Mouse (Mus musculus) CH12.LX (cell line): Measurements from ENCODE around the gene Lpin2. TPM values are rescaled to one million over a fixed set of nuclear protein-coding genes. Genes with fewer than 3 reads are reported as not detected.

Experiments used
- DNase-seq: peaks from one replicate; pipeline ENCODE4 v3.0.0-alpha.2; 2013; ENCODE audit errors: extremely low read depth
- H3K27ac ChIP-seq: 2 replicates; pipeline ENCODE4 v1.5.1; 2012; ENCODE audit warnings: low read depth, mild to moderate bottlenecking, control low read depth, moderate library complexity; ENCODE audit not compliant: insufficient read depth
- H3K27me3 ChIP-seq: replicated peaks from 2 replicates; pipeline ENCODE3; 2012; ENCODE audit warnings: inconsistent platforms
- H3K36me3 ChIP-seq, 2 experiments: replicated peaks in 1 of 2; 2 replicates each; pipeline versions ENCODE3 to v1.6.1; 2012; ENCODE audit warnings: inconsistent platforms in 1 of 2, low read length in 1 of 2, mild to moderate bottlenecking in 1 of 2, mixed read lengths in 1 of 2, moderate library complexity in 1 of 2; ENCODE audit not compliant: control insufficient read depth in 1 of 2, insufficient read depth in 1 of 2
- H3K4me1 ChIP-seq, 2 experiments: 2 replicates each; pipeline ENCODE4 v1.6.1; 2012; ENCODE audit warnings: inconsistent platforms in 1 of 2, moderate library complexity in 1 of 2; ENCODE audit not compliant: insufficient read depth in 2 of 2, control insufficient read depth in 1 of 2
- H3K4me2 ChIP-seq: 2 replicates; pipeline ENCODE4 v1.6.1; 2012; ENCODE audit warnings: low read depth, mild to moderate bottlenecking, control low read depth; ENCODE audit not compliant: poor library complexity, insufficient read depth, severe bottlenecking
- H3K4me3 ChIP-seq, 3 experiments: fragments of 150-350 bp in 1 of 3; sonication (generic) in 1 of 3; replicated peaks in 1 of 3; 2 replicates each; pipeline versions ENCODE3 to v1.5.1; 2011 to 2012; ENCODE audit warnings: low read depth in 2 of 3, low read length in 2 of 3, mild to moderate bottlenecking in 2 of 3, moderate library complexity in 2 of 3, control low read depth in 1 of 3, improper control_type of control experiment in 1 of 3, inconsistent platforms in 1 of 3, mixed read lengths in 1 of 3; ENCODE audit not compliant: poor library complexity in 1 of 3
- H3K79me2 ChIP-seq: replicated peaks from 2 replicates; pipeline ENCODE4 v1.6.1; 2012; ENCODE audit warnings: mild to moderate bottlenecking, moderate library complexity; ENCODE audit not compliant: control insufficient read depth, poor library complexity, insufficient read depth, severe bottlenecking; ENCODE audit errors: extremely low read depth
- H3K9ac ChIP-seq: 2 replicates; pipeline ENCODE4 v1.6.1; 2012; ENCODE audit warnings: low read depth, mild to moderate bottlenecking, control low read depth, moderate library complexity; ENCODE audit not compliant: insufficient read depth
- H3K9me3 ChIP-seq: replicated peaks from 2 replicates; pipeline ENCODE3; 2012; ENCODE audit warnings: low read length, inconsistent platforms, mixed read lengths
- BHLHE40 ChIP-seq: IDR thresholded peaks from 2 replicates; pipeline ENCODE4 v1.6.1; 2011; ENCODE audit warnings: mild to moderate bottlenecking, low read depth, low read length, improper control_type of control experiment
- E2F4 ChIP-seq: IDR thresholded peaks from 2 replicates; pipeline ENCODE4 v1.6.1; 2011; ENCODE audit warnings: low read depth, low read length, improper control_type of control experiment; ENCODE audit not compliant: insufficient replicate concordance
- ETS1 ChIP-seq: conservative IDR thresholded peaks from 2 replicates; pipeline ENCODE4 v1.6.1; 2012; ENCODE audit warnings: low read depth, mild to moderate bottlenecking, inconsistent platforms, low read length, improper control_type of control experiment, moderate library complexity
- HCFC1 ChIP-seq: IDR thresholded peaks from 2 replicates; pipeline ENCODE4 v1.6.1; 2012; ENCODE audit warnings: low read depth, mild to moderate bottlenecking, inconsistent platforms, low read length, improper control_type of control experiment
- JUN ChIP-seq: IDR thresholded peaks from 2 replicates; pipeline ENCODE4 v1.6.1; 2011; ENCODE audit warnings: low read depth, mild to moderate bottlenecking, low read length, improper control_type of control experiment, moderate library complexity; ENCODE audit not compliant: insufficient read depth
- JUND ChIP-seq: conservative IDR thresholded peaks from 2 replicates; pipeline ENCODE4 v1.6.1; 2011; ENCODE audit warnings: low read depth, low read length, improper control_type of control experiment
- MAFK ChIP-seq: IDR thresholded peaks from 2 replicates; pipeline ENCODE4 v1.6.1; 2011; ENCODE audit warnings: low read length, improper control_type of control experiment; ENCODE audit not compliant: insufficient replicate concordance
- MAX ChIP-seq: IDR thresholded peaks from 2 replicates; pipeline ENCODE4 v1.6.1; 2011; ENCODE audit warnings: low read length, improper control_type of control experiment
- MAZ ChIP-seq: IDR thresholded peaks from 2 replicates; pipeline ENCODE4 v1.6.1; 2012; ENCODE audit warnings: low read depth, mild to moderate bottlenecking, inconsistent platforms, low read length, improper control_type of control experiment, moderate library complexity
- MEF2A ChIP-seq: IDR thresholded peaks from 2 replicates; pipeline ENCODE4 v1.6.1; 2014; ENCODE audit warnings: low read depth, mild to moderate bottlenecking, inconsistent platforms, low read length, improper control_type of control experiment, borderline replicate concordance
- MYC ChIP-seq: IDR thresholded peaks from 2 replicates; pipeline ENCODE4 v1.6.1; 2011; ENCODE audit warnings: low read depth, mild to moderate bottlenecking, improper control_type of control experiment, low read length
- NRF1 ChIP-seq: IDR thresholded peaks from 2 replicates; pipeline ENCODE4 v1.6.1; 2014; ENCODE audit warnings: low read depth, mild to moderate bottlenecking, inconsistent platforms, low read length, improper control_type of control experiment, moderate library complexity
- PAX5 ChIP-seq: IDR thresholded peaks from 2 replicates; pipeline ENCODE4 v1.6.1; 2012; ENCODE audit warnings: low read length, inconsistent platforms, mixed read lengths
- POLR2A ChIP-seq: IDR thresholded peaks from 2 replicates; pipeline ENCODE4 v1.6.1; 2011; ENCODE audit warnings: low read depth, mild to moderate bottlenecking, improper control_type of control experiment, low read length
- RAD21 ChIP-seq: IDR thresholded peaks from 2 replicates; pipeline ENCODE4 v1.6.1; 2011; ENCODE audit warnings: low read depth, mild to moderate bottlenecking, low read length, improper control_type of control experiment, moderate library complexity
- RCOR1 ChIP-seq: conservative IDR thresholded peaks from 2 replicates; pipeline ENCODE4 v1.6.1; 2012; ENCODE audit warnings: low read depth, mild to moderate bottlenecking, inconsistent platforms, low read length, improper control_type of control experiment
- TCF12 ChIP-seq: IDR thresholded peaks from 2 replicates; pipeline ENCODE4 v1.6.1; 2014; ENCODE audit warnings: low read depth, mild to moderate bottlenecking, inconsistent platforms, low read length, improper control_type of control experiment
- USF1 ChIP-seq: IDR thresholded peaks from 2 replicates; pipeline ENCODE4 v1.6.1; 2014; ENCODE audit warnings: low read depth, mild to moderate bottlenecking, inconsistent platforms, low read length, improper control_type of control experiment
- USF2 ChIP-seq: conservative IDR thresholded peaks from 2 replicates; pipeline ENCODE4 v1.6.1; 2011; ENCODE audit warnings: low read depth, low read length, improper control_type of control experiment
- ZC3H11A ChIP-seq: IDR thresholded peaks from 2 replicates; pipeline ENCODE4 v1.6.1; 2012; ENCODE audit warnings: low read depth, mild to moderate bottlenecking, inconsistent platforms, low read length, improper control_type of control experiment
- ZKSCAN1 ChIP-seq: IDR thresholded peaks from 2 replicates; pipeline ENCODE4 v1.6.1; 2012; ENCODE audit warnings: low read depth, inconsistent platforms, low read length, improper control_type of control experiment, borderline replicate concordance
- ZMIZ1 ChIP-seq: IDR thresholded peaks from 2 replicates; pipeline ENCODE4 v1.6.1; 2012; ENCODE audit warnings: low read depth, mild to moderate bottlenecking, inconsistent platforms, low read length, improper control_type of control experiment
- ZNF384 ChIP-seq: IDR thresholded peaks from 2 replicates; pipeline ENCODE4 v1.6.1; 2012; ENCODE audit warnings: low read depth, low read length, improper control_type of control experiment, inconsistent platforms
- dilution Hi-C: fragments of 300-500 bp; cut with MboI; formaldehyde crosslinking; loops from 2 replicates; pipeline ENCODE4 v1.14.3; 2020; ENCODE audit warnings: low sequenced_read_pairs; ENCODE audit not compliant: extremely low pct_unique_long_range_greater_than_20kb, extremely low pct_ligation_motif_present
- in situ Hi-C: fragments of 300-500 bp; cut with MboI; formaldehyde crosslinking; loops from 3 replicates; pipeline ENCODE4 v1.14.3; 2019; ENCODE audit warnings: low sequenced_read_pairs, low pct_ligation_motif_present, low pct_unique_long_range_greater_than_20kb, mixed read lengths
- polyA plus RNA-seq: library from polyadenylated mRNA; unstranded; fragments of >175 nt; gene quantifications from 2 replicates; pipeline ENCODE4 v1.2.1, GENCODE M21; 2012; ENCODE audit warnings: low read depth; ENCODE audit not compliant: insufficient read length
- total RNA-seq, 2 experiments: library from RNA; depleted of rRNA; stranded (reverse); fragments of 300-350 nt in 1 of 2; fragments of >200 nt in 1 of 2; gene quantifications; 2 replicates each; pipeline ENCODE4 v1.2.3; 2012 to 2014

Gene Lpin2
- total and polyA plus RNA-seq, 3 experiments = 25.4 to 31.4 (median 28.1) TPM

DNA sequence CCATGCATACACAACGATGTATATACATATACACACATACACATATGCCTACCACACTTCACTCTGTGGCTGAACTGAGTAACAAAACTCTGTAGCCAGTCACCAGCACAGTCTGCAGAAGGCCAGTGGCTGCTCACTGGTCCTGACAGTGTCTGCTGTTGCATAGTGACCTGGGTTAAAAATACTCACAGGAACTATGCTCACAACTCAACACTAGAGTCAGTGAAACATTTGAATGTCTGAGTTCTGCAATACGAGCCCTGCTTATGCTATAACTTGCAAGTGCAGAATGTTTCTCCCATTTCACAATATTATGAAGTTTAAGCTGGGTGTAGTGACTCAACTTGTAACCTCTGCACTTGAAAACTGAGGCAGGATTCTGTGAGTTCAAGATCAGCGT is 39.0 kb downstream of the Lpin2 start:
- Histone ChIP-seq H3K27me3 (no peaks in the 10 kb centered on the region), H3K4me3 (no peak overlapping the region), H3K4me2 (no peak overlapping the region; the same call in 1 of the 2 replicates), H3K27ac (no peak overlapping the region), H3K79me2 (peaks cover 7% of the 10 kb centered on the region), H3K36me3 (peaks cover 9 to 35% of the 10 kb centered on the region in 2 experiments), H3K4me1 (peaks cover 32 to 81% of the 10 kb centered on the region in 2 experiments), H3K9ac (no peak overlapping the region), H3K9me3 (peaks cover 8% of the 10 kb centered on the region)
- no peak for DNase-seq
- in situ Hi-C loops = no loop called here
- dilution Hi-C loops = no loop called here
- TF ChIP-seq MYC (no peak), USF1 (no peak), MAZ (no peak), MAFK (no peak), ETS1 (no peak), TCF12 (no peak), RAD21 (no peak), MEF2A (peak; percentile 17; the same call in 1 of the 2 replicates)

DNA sequence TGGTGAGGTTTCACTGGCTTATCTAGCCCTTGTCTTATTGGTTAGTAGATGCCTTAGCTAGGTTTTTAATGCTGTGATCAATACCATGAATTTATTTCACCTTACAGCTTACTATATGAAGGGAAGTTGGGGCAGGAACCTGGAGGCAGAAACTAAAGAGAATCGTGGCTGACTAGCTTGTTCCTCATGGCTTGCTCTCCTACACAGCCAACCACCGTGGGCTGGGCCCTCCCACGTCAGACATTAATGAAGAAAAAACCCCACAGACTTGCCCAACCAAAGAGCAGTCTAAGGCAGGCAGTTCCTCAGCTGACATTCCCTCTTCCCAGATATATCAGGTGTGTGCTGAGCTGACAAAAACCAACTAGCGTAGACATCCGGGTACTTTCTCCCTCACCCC is 41.3 kb downstream of the Lpin2 start:
- Histone ChIP-seq H3K4me3 (no peak overlapping the region), H3K4me2 (peak overlapping the region; percentile 32), H3K9me3 (no peaks in the 10 kb centered on the region), H3K36me3 (peaks cover 5 to 34% of the 10 kb centered on the region in 2 experiments), H3K9ac (0 out of 2 replicates have a peak overlapping the region, but pooled peaks have one; percentile 11), H3K79me2 (0 out of 2 replicates have a peak, but pooled peaks cover 4% of the 10 kb centered on the region), H3K27me3 (no peaks in the 10 kb centered on the region), H3K27ac (peak overlapping the region; percentile 62), H3K4me1 (peaks cover 25 to 71% of the 10 kb centered on the region in 2 experiments)
- in situ Hi-C loops (no loop called here), dilution Hi-C loops (no loop called here)
- DNase-seq = no peak
- TF ChIP-seq BHLHE40 = 0 out of 2 replicates have a peak, but pooled peaks have one; percentile 13
- peak; percentile 36 for TF ChIP-seq ETS1
- TF ChIP-seq MEF2A = 0 out of 2 replicates have a peak, but pooled peaks have one; percentile 21
- no peak for TF ChIP-seq JUN

DNA sequence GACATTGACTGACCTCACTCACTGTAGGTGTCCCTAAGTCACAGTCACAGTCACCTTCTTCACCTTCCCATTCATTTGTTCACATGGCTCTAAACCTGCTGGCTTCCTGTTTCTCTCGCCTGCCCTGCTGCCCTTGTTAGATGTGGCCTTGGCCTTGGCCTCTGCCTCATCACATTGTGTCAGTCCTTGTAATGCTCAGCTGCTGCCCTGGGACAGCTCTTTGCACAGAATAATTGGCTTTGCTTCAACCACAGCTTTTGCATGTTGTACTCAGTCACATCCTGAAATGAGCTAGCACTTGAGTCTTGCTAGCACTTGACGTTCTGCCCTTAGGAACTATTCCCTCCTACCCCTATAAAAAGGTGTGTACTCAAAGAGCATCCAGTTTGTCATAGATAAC is 42.2 kb downstream of the Lpin2 start:
- Histone ChIP-seq H3K36me3 (peaks cover 2 to 31% of the 10 kb centered on the region in 2 experiments), H3K4me1 (peaks cover 20 to 64% of the 10 kb centered on the region in 2 experiments), H3K4me3 (no peak overlapping the region), H3K9me3 (no peaks in the 10 kb centered on the region), H3K9ac (peak overlapping the region; percentile 49; the same call in 1 of the 2 replicates), H3K27ac (peak overlapping the region; percentile 87), H3K4me2 (peak overlapping the region; percentile 83; the same call in 1 of the 2 replicates), H3K27me3 (no peaks in the 10 kb centered on the region), H3K79me2 (0 out of 2 replicates have a peak, but pooled peaks cover 4% of the 10 kb centered on the region)
- dilution Hi-C loops = no loop called here
- DNase-seq = peak; percentile 90
- in situ Hi-C loops = no loop called here
- TF ChIP-seq POLR2A = peak; percentile 50
- no peak for TF ChIP-seq E2F4
- TF ChIP-seq RCOR1 = peak; percentile 44; the same call in 1 of the 2 replicates
- TF ChIP-seq PAX5 = no peak
- no peak for TF ChIP-seq USF1
- peak; percentile 74; the same call in 1 of the 2 replicates for TF ChIP-seq MYC
- TF ChIP-seq NRF1 = peak; percentile 35; the same call in 1 of the 2 replicates
- 0 out of 2 replicates have a peak, but pooled peaks have one; percentile 4 for TF ChIP-seq USF2
- TF ChIP-seq ZMIZ1 = peak; percentile 8; the same call in 1 of the 2 replicates
- TF ChIP-seq MAX = peak; percentile 35; the same call in 1 of the 2 replicates
- peak; percentile 95 for TF ChIP-seq ETS1
- TF ChIP-seq JUND = peak; percentile 82
- no peak for TF ChIP-seq ZKSCAN1
- no peak; the same call in 1 of the 2 replicates for TF ChIP-seq HCFC1
- TF ChIP-seq ZC3H11A = no peak
- no peak; the same call in 1 of the 2 replicates for TF ChIP-seq RAD21
- 0 out of 2 replicates have a peak, but pooled peaks have one; percentile 8 for TF ChIP-seq ZNF384
